Mouse (Mus musculus) megakaryocyte progenitor cell, adult 5-6 weeks (primary cell): ENCODE measurements around the gene Gm6583. TPM values are rescaled to one million over a fixed set of nuclear protein-coding genes. Genes with fewer than 3 reads are reported as not detected.

Experiments
- ATAC-seq: replicated peaks from 2 replicates; pipeline ENCODE4 v1.8.0; 2016; ENCODE audit warnings: mild to moderate bottlenecking, moderate TSS enrichment, inconsistent platforms; ENCODE audit not compliant: poor library complexity
- total RNA-seq, 2 experiments: library from RNA; stranded (forward) in 1 of 2; stranded (reverse) in 1 of 2; fragments of 157-497, 149-512 nt in 1 of 2; fragments of 200-1000 nt in 1 of 2; gene quantifications; 2 replicates each; pipeline versions ENCODE4 v1.2.3 to v1.2.4; 2015 to 2017

The Gm6583 gene
- total RNA-seq (2015), result not detected in 2 replicates
- total RNA-seq (2017), result not detected in 2 replicates

DNA sequence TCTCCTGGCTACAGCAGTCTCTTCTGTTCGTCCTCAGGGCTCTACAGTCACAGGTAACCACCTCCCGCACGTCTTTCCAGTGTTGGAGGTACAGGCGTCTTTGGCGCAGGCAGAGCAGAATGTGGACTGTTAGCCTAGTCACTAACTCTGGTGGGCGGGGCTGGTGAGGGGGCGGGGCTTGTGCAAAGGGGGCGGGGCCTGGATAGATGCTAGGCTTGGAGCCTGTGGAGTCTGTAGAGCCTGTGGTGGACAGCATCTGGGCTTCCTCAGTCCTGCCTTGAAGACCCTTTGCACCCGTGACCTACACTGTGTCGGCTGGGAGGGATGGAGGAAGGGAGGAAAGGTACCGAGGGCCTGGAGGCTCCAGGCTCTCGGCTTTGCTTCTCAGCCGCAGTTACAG lies at the start of gene Gm6583:
TSS of gene Gm6583 (minus strand) at position 124 of the 400 bp plus-strand sequence.
- ATAC-seq, result peak; percentile 18

DNA sequence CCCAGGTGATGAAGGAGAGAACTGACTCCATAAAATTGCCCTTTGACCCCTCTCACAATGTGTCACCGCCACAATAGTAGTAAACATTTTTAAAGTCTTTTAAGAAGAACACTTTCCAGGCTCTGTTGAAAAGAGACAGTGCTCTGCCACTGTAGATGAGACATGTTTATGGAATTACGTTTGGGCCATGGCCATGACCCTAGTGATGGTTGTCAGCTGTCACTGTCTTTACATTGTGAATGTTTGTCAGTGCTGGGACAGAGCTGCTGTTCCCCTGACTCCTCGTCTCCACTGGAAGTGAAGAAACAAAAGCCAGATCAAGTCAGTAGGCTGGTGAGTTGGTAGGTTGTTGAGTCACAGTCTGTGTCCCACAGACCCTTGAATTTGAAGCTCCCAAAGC lies 46.6 kb upstream of the Gm6583 start:
- ATAC-seq, result no peak

DNA sequence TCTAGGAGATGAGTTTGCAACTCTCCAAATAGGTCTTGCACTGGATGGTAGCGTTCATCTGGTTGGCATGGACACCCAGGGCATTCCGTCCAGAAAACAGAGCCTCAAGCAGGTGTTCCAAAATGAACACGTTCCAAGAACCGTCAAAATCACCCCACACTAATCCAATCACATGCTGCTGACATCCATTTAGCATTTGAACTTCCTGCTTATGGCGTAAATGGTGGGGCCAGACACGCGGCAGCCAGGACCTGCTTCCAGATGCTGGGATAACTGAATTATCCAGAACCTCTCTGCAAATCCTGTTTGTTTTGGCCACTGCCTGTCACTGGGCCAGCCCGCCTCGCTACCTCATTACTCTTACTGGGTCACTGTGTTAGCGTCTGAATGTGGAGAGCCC lies 43.5 kb upstream of the Gm6583 start:
- no peak for ATAC-seq

- no peak for ATAC-seq
These were observed 40.2 kb upstream of the Gm6583 start for GRCm38 (mm10) chr5:112396066-112396465.

DNA sequence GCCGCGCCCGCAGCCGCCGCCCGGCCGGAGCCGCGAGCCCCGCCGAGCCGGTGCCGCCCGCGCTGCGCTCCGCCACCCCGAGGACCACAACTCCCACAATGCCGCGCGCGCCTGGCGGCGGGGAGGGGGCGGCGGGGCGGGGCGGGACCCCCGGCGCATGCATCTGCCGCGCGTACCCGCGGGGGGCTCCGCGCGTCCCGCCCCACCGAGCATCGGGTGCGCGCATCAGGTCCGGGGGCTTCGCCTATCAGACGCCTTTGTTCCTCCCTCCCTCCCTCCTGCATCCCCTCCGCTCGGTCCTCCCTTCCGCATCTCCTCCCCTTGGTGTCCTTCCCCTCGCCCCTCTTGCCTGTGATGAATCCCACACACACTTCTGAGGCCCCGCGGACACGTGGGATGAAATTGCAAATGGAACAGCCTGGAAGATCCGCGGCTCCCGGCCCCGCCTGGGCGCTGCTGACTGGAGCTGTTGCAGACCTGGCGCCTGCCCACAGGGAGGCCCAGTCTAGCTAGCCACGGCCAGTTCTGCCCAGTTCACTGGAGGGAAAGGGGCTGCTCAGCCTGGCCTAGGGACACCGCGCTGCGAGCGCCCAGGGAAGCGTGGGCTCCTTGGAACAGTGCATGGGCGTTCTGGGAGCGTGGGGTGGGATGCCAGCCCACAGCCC lies 39.1 kb upstream of the Gm6583 start, which contains the start of gene Asphd2:
TSS of gene Asphd2 (minus strand) at position 88 of the 665 bp plus-strand sequence.
- ATAC-seq, result no peak

DNA sequence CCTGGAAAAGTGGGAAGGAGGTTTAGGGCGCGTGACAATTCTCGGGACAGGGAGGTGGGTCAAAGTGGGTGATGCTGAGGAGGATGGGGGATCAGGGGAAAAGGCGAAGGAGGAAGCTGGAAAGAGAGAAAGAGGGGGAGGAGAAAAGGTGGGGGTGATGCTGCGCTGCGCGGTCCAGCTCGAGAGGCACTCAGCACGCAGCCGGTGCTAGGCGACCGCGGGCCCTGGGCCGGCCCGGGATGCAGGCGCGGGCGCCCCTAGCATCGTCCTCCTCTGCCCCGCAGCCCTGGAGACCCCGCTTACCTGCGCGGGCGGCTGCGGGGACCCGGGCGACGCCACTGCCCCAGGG lies 38.6 kb upstream of the Gm6583 start:
- ATAC-seq, result no peak

GRCm38 (mm10) chr5:112393741-112394414 lies 38.0 kb upstream of the Gm6583 start:
- no peak for ATAC-seq

GRCm38 (mm10) chr5:112391676-112392323 lies 36.0 kb upstream of the Gm6583 start:
- ATAC-seq, result no peak

DNA sequence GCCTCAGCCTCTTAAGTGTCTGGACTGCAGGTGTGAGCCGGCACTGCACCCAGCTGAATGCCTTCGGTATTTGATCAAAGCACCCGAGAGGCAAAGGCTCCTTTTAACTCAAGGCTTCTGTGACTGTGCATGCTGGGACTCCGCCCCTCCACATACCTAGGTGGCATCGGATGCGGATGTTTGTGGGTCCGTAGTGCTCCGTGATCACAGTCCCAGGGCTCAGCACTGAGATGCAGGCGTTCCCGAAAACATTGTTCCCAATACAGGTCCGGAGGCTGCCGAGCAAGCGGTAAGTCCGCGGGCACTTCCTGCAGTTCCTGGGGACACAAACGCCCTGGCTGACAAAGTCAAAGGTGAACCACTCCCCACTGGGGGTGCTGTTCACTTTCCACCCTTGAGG lies 35.2 kb upstream of the Gm6583 start:
- no peak for ATAC-seq

- ATAC-seq, result no peak
These were observed 33.5 kb upstream of the Gm6583 start for GRCm38 (mm10) chr5:112389352-112389751.

GRCm38 (mm10) chr5:112385973-112386372 lies 30.1 kb upstream of the Gm6583 start:
- ATAC-seq, result peak; percentile 63

DNA sequence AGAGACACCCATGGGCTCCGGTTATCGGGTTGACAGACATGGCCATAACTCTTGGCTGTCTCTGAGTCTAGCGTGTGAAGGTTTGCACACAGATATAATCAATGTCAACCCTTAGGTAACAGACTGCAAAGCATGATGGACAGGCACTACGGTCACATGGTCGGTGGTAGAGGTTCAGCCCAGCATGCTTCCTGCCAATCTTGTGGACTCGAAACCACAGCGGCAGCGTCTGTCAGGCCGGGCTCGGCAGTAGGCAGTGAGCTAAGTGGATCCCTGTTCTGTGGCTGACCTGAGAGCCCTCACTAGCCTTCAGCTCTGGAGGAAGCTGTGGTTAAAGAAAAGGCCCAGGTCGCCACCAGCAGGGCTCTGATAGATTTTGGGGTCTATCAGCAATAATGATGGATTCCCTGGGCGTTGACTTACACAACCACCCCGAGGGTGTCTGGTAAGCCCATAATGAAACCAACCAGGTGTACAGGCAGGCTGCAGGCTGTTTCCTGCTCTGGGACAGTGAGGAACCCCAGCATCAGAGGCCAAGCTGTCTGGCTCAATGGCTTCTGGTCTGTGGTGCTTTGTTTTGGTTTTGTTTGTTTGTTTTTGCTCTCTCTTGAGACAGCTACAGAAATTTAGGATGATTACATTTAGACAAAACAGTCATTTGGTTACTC lies 29.1 kb upstream of the Gm6583 start:
- peak; percentile 70 for ATAC-seq

DNA sequence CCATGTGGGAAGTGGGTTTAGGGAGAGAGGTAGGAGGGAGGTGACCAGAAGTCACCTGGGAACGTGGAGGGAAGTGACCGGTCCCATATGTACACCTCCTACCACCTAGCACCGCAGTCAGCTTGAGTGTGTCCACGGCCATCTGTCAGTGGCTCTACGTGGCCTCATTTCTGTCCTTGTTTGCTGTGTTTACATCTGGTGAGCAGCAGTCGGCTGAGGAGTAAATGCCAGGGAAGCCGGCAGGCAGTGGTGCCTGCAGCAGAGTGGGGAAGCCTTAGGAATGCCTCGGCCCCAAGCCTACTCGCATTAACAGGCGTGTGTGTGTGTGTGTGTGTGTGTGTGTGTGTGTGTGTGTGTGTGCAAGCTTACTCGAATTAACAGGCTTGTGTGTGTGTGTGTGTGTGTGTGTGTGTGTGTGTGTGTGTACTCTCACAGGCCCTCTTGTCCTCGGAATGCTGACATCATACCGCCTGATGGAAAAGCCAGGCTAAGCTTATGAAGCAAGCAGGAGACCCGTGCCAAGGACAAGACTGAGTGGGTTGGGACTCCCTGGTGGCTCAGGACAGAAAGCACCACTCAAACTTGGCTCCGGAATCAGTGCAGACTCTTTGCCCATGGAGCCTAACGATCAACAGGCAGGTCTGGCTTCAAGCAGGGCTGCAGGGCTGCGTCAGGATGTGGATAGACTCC lies 27.0 kb upstream of the Gm6583 start:
- no peak for ATAC-seq

DNA sequence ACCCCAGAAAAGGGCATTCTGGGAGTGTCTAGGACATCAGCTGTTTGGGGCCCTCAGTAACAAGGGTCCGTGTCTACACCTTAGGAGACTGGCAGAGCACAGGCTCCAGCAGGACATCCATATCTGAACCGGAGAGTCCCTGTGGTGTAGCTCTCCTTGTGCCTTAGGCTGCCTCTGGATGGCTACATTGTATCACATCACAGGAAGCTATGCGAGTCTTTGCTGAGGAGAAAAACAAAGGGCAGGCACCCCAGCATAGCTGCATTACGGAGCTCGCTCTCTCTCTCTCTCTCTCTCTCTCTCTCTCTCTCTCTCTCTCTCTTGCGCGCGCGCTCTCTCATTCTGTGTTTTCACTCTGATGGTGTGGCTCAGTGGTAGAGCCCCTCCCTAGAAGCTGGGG lies 26.2 kb upstream of the Gm6583 start:
- no peak for ATAC-seq

- no peak for ATAC-seq
These were observed 25.3 kb upstream of the Gm6583 start for GRCm38 (mm10) chr5:112381154-112381553.

- ATAC-seq, result no peak
These were observed 22.9 kb upstream of the Gm6583 start for GRCm38 (mm10) chr5:112378716-112379115.

- ATAC-seq, result no peak
These were observed 21.5 kb upstream of the Gm6583 start for GRCm38 (mm10) chr5:112377380-112377779.

- peak; percentile 58 for ATAC-seq
These were observed 20.3 kb upstream of the Gm6583 start for GRCm38 (mm10) chr5:112376111-112376510.

DNA sequence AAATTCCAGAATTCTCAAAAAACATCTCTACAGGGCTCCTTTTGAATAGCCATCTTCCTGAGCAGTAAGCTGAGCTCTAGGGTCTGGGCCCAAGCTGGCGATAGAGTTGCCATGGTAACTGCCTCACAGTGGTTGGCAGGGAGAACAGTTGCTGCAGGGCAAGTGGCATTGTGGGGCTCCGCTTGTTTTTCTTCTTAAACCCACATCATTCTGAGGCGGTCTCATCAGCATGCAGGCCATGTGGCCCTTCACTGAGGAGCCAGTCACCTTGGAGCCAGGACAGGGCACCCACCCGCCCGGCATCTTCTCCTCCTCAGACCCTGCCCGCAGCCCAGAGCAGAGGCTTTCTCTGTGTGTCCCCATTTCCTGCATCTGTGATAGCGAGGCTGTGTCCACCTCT lies 16.1 kb upstream of the Gm6583 start:
- no peak for ATAC-seq

- no peak for ATAC-seq
These were observed 14.5 kb upstream of the Gm6583 start for GRCm38 (mm10) chr5:112370236-112370813.

GRCm38 (mm10) chr5:112369326-112369725 lies 13.5 kb upstream of the Gm6583 start:
- no peak for ATAC-seq
